Mouse (Mus musculus): ENCODE measurements around the gene B4galt5.

GRCm38 (mm10) chr2:167318981-167319380 lies 30.0 kb downstream of the B4galt5 start:
- TF ChIP-seq EP300 (IDR thresholded peaks at IDR 0.05; ENCODE audit: low read depth) (peak; percentile 79), CTCF (IDR thresholded peaks at IDR 0.05; ENCODE audit: low read depth) (no peak)

Measured in liver, postnatal 0 days (tissue).